Mouse (Mus musculus) lung, adult 2 months (tissue): ENCODE results near the gene Rnf20.

ENCODE experiments used
- CTCF ChIP-seq: fragments of 200-500 bp; IDR thresholded peaks from 2 replicates; pipeline ENCODE4 v1.5.1; 2011; ENCODE audit warnings: mild to moderate bottlenecking, low read length, control low read depth; ENCODE audit not compliant: insufficient read depth
- POLR2A ChIP-seq: fragments of 200-500 bp; IDR thresholded peaks from 2 replicates; pipeline ENCODE4 v1.6.1; 2011; ENCODE audit warnings: low read depth, mild to moderate bottlenecking, control low read depth, low read length, borderline replicate concordance; ENCODE audit errors: extremely low read depth

DNA sequence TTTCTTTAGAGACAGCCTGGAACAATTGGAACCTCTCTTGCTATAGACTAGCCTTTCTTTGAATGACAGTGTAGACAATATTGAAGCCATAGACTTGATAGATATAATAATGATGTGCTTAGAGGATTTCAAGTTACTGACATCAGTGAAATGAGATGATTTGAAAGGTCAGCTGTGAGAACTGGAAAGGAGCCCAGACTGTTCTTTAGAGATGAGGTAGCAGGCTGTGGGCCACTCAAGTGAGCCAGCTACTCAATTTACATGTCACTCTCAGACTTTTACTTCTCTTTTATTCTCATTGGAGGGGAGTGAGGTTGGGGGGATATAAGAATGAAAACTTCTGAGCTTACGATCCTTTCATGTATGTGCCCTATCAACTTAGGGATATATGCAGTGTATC, 27.6 kb downstream of the Rnf20 start:
- no peak for TF ChIP-seq CTCF
- TF ChIP-seq POLR2A, result no peak
